Mouse (Mus musculus) stomach, postnatal 0 days (tissue): ENCODE data around the gene Wwox.

Experiments used
- CTCF ChIP-seq: IDR thresholded peaks from 2 replicates; pipeline ENCODE4 v1.5.1; 2016; ENCODE audit warnings: antibody characterized with exemption, low read depth, mild to moderate bottlenecking, moderate library complexity
- EP300 ChIP-seq: optimal IDR thresholded peaks from 2 replicates; pipeline ENCODE3; 2016; ENCODE audit warnings: antibody characterized with exemption

DNA sequence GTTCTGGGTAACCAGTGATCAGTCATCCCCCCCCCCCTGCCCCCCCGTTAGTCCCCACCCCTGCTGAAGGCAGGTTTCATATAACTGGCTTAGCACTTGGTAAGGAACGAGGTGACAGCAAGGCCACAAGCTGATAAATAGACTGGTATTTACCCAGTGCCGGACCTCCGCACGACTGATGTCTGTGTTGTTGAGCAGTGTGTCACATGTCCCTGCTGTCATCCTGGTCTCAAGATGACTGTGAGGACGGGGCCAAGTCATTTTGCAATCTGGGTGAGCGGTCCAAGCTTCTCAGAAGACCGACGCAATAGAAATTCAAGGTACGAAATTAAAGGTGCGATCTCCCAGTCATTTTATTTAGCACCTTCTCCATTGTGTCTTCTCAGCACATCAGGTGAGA lies 538.3 kb downstream of the Wwox start:
- no peak for TF ChIP-seq CTCF
- no peak for TF ChIP-seq EP300
